Mouse (Mus musculus): ENCODE measurements around the gene Nyx. TPM values are rescaled to one million over a fixed set of nuclear protein-coding genes. Genes with fewer than 3 reads are reported as not detected.

Gene Nyx
- polyA plus RNA-seq, 1 experiment from 2014 or later, result 0.04 TPM

- Histone ChIP-seq H3K4me1 (replicated peaks; ENCODE audit: control insufficient read depth, insufficient read depth, low read length) (no peaks in the 10 kb centered on the region), H3K27me3 (ENCODE audit: control insufficient read depth, insufficient read depth, low read length) (no peaks in the 10 kb centered on the region; the same call in 1 of the 2 replicates), H3K27ac (ENCODE audit: low read depth, low read length) (no peak overlapping the region), H3K9ac (ENCODE audit: low read length) (no peak overlapping the region), H3K4me3 (ENCODE audit: low read depth, low read length) (no peak overlapping the region), H3K9me3 (ENCODE audit: control insufficient read depth, low read length) (no peaks in the 10 kb centered on the region), H3K36me3 (ENCODE audit: control insufficient read depth, insufficient read depth, low read length) (no peaks in the 10 kb centered on the region), H3K4me2 (ENCODE audit: low read depth, low read length, severe bottlenecking) (no peak overlapping the region)
- no peak for DNase-seq (ENCODE audit: low spot score)
- ATAC-seq (replicated peaks; ENCODE audit: low FRiP score), result no peak
- 86% methylated on average over 4 of the region's 4 CpGs for WGBS
Measured at GRCm38 (mm10) chrX:13520566-13520965, 54.7 kb downstream of the Nyx start.

GRCm38 (mm10) chrX:13521288-13521687 lies 55.4 kb downstream of the Nyx start:
- no peak overlapping the region for H3K4me3 ChIP-seq (ENCODE audit: low read depth, low read length)
- WGBS, result 95% methylated on average over 8 of the region's 8 CpGs
- H3K9ac ChIP-seq (ENCODE audit: low read length), result no peak overlapping the region
- no peak overlapping the region for H3K4me2 ChIP-seq (ENCODE audit: low read depth, low read length, severe bottlenecking)
- DNase-seq (ENCODE audit: low spot score) (no peak), ATAC-seq (replicated peaks; ENCODE audit: low FRiP score) (no peak)
- no peak overlapping the region for H3K27ac ChIP-seq (ENCODE audit: low read depth, low read length)
- H3K27me3 ChIP-seq (ENCODE audit: control insufficient read depth, insufficient read depth, low read length), result no peaks in the 10 kb centered on the region; the same call in 1 of the 2 replicates
- H3K4me1 ChIP-seq (replicated peaks; ENCODE audit: control insufficient read depth, insufficient read depth, low read length), result no peaks in the 10 kb centered on the region
- H3K36me3 ChIP-seq (ENCODE audit: control insufficient read depth, insufficient read depth, low read length), result no peaks in the 10 kb centered on the region
- H3K9me3 ChIP-seq (ENCODE audit: control insufficient read depth, low read length), result no peaks in the 10 kb centered on the region

Other genes starting within 250 kb of the Nyx start
- gene Ddx3x, start 185.1 kb upstream of the Nyx start, polyA plus RNA-seq (2014; fragmentation: Nextera tagmentation; extraction: Ambion mirVana), result 193 and 198 TPM in 2 replicates
- 1.7 and 1.9 TPM in 2 replicates for gene Gpr34, start 166.0 kb downstream of the Nyx start, polyA plus RNA-seq (2014; fragmentation: Nextera tagmentation; extraction: Ambion mirVana)
- 0.48 and 0.57 TPM in 2 replicates for gene Gpr82, start 195.3 kb downstream of the Nyx start, polyA plus RNA-seq (2014; fragmentation: Nextera tagmentation; extraction: Ambion mirVana)